Mouse (Mus musculus) thymus, adult 2 months (tissue): ENCODE results near the gene Fermt3. TPM values are rescaled to one million over a fixed set of nuclear protein-coding genes. Genes with fewer than 3 reads are reported as not detected.

Experiments
- DNase-seq: peaks from one replicate; pipeline ENCODE4 v3.0.0; 2021
- H3K27ac ChIP-seq: fragments of 200-500 bp; 2 replicates; pipeline ENCODE4 v1.5.1; 2012; ENCODE audit warnings: low read length, control low read depth; ENCODE audit not compliant: control insufficient read depth, insufficient read depth
- H3K27me3 ChIP-seq: fragments of 200-500 bp; 2 replicates; pipeline ENCODE4 v1.6.1; 2012; ENCODE audit warnings: mild to moderate bottlenecking, low read length, moderate library complexity, mixed read lengths; ENCODE audit not compliant: control insufficient read depth, insufficient read depth
- H3K36me3 ChIP-seq: fragments of 200-500 bp; 2 replicates; pipeline ENCODE4 v1.6.1; 2012; ENCODE audit warnings: mild to moderate bottlenecking, low read length, moderate library complexity; ENCODE audit not compliant: control insufficient read depth, insufficient read depth
- H3K4me1 ChIP-seq: fragments of 200-500 bp; replicated peaks from 2 replicates; pipeline ENCODE4 v1.6.1; 2012; ENCODE audit warnings: low read length; ENCODE audit not compliant: control insufficient read depth, insufficient read depth
- H3K4me3 ChIP-seq: fragments of 200-500 bp; 2 replicates; pipeline ENCODE4 v1.5.1; 2012; ENCODE audit warnings: mild to moderate bottlenecking, low read length, control low read depth, moderate library complexity; ENCODE audit not compliant: control insufficient read depth, insufficient read depth
- CTCF ChIP-seq: fragments of 200-500 bp; IDR thresholded peaks from 2 replicates; pipeline ENCODE4 v1.5.1; 2012; ENCODE audit warnings: mild to moderate bottlenecking, control low read depth, low read length, moderate library complexity, borderline replicate concordance; ENCODE audit not compliant: control insufficient read depth, poor library complexity, insufficient read depth; ENCODE audit errors: extremely low read depth
- POLR2A ChIP-seq: fragments of 200-500 bp; IDR thresholded peaks from 2 replicates; pipeline ENCODE4 v1.6.1; 2012; ENCODE audit warnings: mild to moderate bottlenecking, low read length, control low read depth, moderate library complexity; ENCODE audit not compliant: control insufficient read depth, poor library complexity, insufficient read depth; ENCODE audit errors: extremely low read depth
- WGBS: fragments of 180-500 bp; shearing (Covaris S2); methylation state at CpG from one replicate; pipeline ENCODE4 v1.1.7; 2018; 5-methylcytosine and 5-hydroxymethylcytosine counted together
- polyA plus RNA-seq: library from polyadenylated mRNA; depleted of rRNA; stranded (reverse); fragments of >200 nt; gene quantifications from 2 replicates; pipeline ENCODE4 v1.2.3, GENCODE M21; 2012

Fermt3 gene
- polyA plus RNA-seq, 1 experiment: 345 TPM

DNA sequence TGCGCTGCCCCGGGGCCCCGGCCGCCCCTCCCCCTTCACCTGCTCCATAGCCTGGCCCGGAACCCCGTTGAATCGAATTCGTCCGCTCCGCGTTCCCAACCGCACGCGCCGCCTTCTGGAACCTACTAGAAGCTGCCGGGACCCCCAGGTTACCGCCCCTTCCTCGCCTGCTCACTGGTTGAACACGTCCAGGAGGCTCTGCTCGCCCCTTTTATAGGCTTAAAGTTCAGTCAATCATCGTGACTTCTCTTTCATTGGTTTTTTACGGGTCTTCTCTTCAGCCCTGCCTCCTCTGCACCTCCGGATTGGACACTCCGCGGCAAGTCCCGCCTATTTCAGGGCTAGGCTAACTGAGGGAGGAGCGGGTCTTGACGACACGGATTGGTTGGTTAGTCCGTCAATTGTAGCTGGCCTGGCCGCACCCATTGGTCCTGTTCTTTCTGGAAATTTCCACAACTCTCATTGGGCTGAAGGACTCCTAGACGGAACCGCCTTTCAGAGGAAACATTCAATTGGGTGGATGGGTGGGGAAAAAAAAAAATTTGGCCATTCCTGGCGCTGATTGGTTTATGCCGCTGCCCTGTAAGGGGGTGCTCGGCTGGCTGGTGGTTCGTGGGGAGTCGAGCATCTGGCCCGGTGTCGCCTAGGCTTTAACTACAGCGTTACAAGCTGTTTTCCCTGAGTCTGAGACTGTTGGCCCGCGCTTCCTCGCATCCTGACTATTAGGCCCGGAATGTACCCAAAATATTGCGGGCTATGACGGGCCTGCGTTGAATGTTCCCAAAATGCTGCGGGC, 20.8 kb upstream of the Fermt3 start, which contains the start of gene Stip1:
Gene Stip1, minus strand, starts transcription at position 127 of the 796 bp plus-strand sequence.
- WGBS: under 1% methylated on average over 49 of the region's 49 CpGs
- Histone ChIP-seq H3K4me1 (peaks cover 7% of the 10 kb centered on the region; the same call in 1 of the 2 replicates), H3K27me3 (no peaks in the 10 kb centered on the region), H3K36me3 (peaks cover 4% of the 10 kb centered on the region; the same call in 1 of the 2 replicates), H3K27ac (peak within 1 kb of the TSS; percentile 91), H3K4me3 (peak within 1 kb of the TSS; percentile 92)
- peak; percentile 100 for DNase-seq
- TF ChIP-seq CTCF (0 out of 2 replicates have a peak, but pooled peaks have one; percentile 23), POLR2A (peak; percentile 96)

- Histone ChIP-seq H3K27me3 (no peaks in the 10 kb centered on the region), H3K4me1 (peaks cover 7% of the 10 kb centered on the region; the same call in 1 of the 2 replicates), H3K36me3 (peaks cover 12% of the 10 kb centered on the region), H3K4me3 (peak overlapping the region; percentile 92), H3K27ac (no peak overlapping the region)
- TF ChIP-seq POLR2A: no peak
- 0 out of 2 replicates have a peak, but pooled peaks have one; percentile 7 for TF ChIP-seq CTCF
- DNase-seq: peak; percentile 70
- WGBS: 1% methylated on average over 35 of the region's 35 CpGs
Observed at GRCm38 (mm10) chr19:7039088-7039720, 19.9 kb upstream of the Fermt3 start.

GRCm38 (mm10) chr19:7034006-7034405, 14.7 kb upstream of the Fermt3 start:
- no peak for TF ChIP-seq CTCF
- TF ChIP-seq POLR2A: no peak
- no peak for DNase-seq
- no peaks in the 10 kb centered on the region for H3K27me3 ChIP-seq
- no peak overlapping the region for H3K4me3 ChIP-seq
- H3K36me3 ChIP-seq: peaks cover 61% of the 10 kb centered on the region
- no peak overlapping the region for H3K27ac ChIP-seq
- WGBS: 95% methylated on average over 5 of the region's 5 CpGs
- peaks cover 4% of the 10 kb centered on the region; the same call in 1 of the 2 replicates for H3K4me1 ChIP-seq

DNA sequence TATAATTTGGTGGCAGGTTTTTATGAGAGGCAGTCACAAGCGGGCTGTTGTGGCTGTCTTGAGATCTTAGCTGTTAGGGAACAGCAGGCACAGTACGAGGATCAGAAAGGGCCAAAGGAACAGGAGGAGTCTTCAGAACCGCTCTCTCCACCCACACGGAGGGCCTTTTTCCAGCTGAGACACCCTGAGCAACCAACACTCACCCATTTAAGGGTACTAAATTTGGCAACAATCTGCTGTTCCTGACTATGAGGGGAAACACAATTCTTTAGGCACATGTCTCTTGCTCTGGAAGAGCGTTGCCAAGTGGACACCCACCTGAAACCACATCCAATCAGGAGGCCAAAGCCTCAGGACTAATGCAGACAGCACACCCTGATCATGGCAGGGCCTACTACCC, 10.3 kb upstream of the Fermt3 start:
- no peak for TF ChIP-seq POLR2A
- TF ChIP-seq CTCF: no peak
- Histone ChIP-seq H3K27ac (no peak overlapping the region), H3K27me3 (no peaks in the 10 kb centered on the region), H3K36me3 (peaks cover 97% of the 10 kb centered on the region), H3K4me1 (no peaks in the 10 kb centered on the region), H3K4me3 (no peak overlapping the region)
- DNase-seq: no peak
- 97% methylated on average over 5 of the region's 5 CpGs for WGBS

- peaks cover 19% of the 10 kb centered on the region for H3K4me1 ChIP-seq
- no peak overlapping the region for H3K4me3 ChIP-seq
- peaks cover 41% of the 10 kb centered on the region for H3K36me3 ChIP-seq
- no peaks in the 10 kb centered on the region for H3K27me3 ChIP-seq
- peak; percentile 78 for DNase-seq
- no peak for TF ChIP-seq POLR2A
- no peak for TF ChIP-seq CTCF
- WGBS: 15% methylated on average over 3 of the region's 3 CpGs
- H3K27ac ChIP-seq: peak overlapping the region; percentile 88
Observed at GRCm38 (mm10) chr19:7020224-7020641, 964 bp upstream of the Fermt3 start.

DNA sequence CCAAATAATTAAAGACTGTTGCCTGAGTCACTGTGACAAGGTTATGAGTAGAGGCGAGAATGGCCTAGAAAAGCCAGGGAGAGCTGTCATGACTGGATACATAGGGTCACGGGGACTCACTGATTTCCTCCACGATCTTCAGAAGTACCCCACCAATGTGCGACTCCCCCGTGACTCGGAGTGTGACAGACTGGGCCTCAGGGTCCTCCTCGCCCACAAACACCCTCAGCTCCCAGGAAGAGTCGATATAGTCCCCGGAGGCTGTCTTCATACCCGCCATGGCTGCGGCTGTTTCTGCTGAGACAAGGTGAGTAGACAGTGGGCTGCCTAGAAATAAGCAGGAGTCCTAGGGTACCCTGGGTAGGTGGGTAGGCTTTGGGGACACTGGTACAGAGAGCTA, 723 bp downstream of the Fermt3 start:
- TF ChIP-seq CTCF (no peak), POLR2A (no peak)
- H3K4me3 ChIP-seq: peak overlapping the region; percentile 90
- H3K4me1 ChIP-seq: peaks cover 19% of the 10 kb centered on the region
- 4% methylated on average over 11 of the region's 11 CpGs for WGBS
- H3K27ac ChIP-seq: peak overlapping the region; percentile 93
- H3K36me3 ChIP-seq: peaks cover 38% of the 10 kb centered on the region
- peak; percentile 25 for DNase-seq
- no peaks in the 10 kb centered on the region for H3K27me3 ChIP-seq
